Mouse (Mus musculus): ENCODE results near the gene Iglon5.

The Iglon5 gene

DNA sequence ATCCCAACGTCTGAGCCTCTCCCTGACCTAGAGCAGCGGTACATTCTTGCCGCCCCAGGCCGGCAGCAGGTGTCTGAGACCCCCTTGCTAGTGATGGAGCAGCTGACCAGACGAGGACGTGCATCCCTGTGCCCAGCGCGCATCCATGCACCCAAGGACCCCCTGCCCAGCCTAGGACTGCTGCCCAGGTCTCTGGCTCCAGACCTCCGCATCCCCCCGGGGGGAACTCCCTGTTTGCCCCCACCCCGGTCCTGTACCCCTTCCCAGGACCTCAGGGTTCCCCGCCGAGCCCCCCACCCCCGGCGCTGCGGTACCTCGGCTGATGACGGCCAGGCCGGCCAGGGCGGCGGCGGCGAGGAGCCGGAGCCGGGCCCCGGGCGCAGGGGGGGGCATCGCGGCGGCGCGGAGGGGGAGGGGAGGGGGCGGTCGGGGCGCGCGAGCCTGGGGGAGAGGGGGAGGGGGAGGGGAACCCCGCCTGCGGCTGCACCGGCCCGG is at the start of gene Iglon5:
Gene Iglon5 (minus strand): TSS at position 445 of the 495 bp plus-strand sequence.
- no peak for DNase-seq (ENCODE audit: low read depth, low spot score)

DNA sequence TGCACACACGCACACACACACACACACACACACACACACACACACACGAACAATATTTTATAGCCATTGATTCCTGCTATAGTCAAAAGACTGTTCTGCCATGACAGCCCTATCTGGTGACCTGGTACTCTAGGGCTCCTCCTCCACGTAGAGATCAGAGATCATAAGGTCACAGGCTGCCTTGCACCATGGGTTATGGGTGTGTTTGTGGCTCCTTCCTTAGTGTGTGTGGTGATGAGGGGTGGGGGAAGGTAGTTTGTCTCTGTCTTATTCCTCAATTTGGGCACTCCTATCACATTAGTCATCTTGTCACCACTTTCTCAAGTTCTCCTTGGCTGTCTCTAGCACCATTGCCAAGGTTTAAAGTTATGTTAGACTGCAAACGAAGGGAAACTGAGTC is 48.6 kb upstream of the Iglon5 start:
- no peak for DNase-seq (ENCODE audit: low read depth, low spot score)

DNA sequence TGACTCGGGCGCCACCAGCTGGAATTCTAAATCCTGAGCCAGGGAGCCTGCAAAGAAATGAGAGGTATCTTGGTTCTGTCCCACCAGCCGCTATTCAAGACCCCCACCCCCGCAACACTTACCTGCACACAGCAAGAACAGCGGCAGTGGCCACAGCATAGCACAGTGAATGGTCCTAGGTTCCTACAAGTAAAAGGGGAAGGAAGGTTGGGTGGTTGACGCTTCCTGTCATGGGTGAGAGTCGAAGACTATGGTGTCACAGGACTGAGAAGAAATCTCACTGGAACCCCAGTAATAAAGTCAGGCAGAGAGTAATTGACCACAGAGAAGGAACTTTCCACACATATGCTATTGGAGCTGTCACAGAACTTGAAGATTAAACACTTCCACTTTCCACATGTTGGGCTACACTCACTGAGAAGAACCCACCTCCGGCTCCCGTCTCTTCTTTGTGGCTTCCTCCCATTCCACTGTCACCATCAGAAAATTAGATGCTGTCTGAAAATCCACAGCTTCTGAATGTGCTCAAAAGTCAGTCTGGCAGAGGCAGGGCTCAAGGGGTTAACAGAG is 43.1 kb upstream of the Iglon5 start:
- no peak for DNase-seq (ENCODE audit: low read depth, low spot score)

DNA sequence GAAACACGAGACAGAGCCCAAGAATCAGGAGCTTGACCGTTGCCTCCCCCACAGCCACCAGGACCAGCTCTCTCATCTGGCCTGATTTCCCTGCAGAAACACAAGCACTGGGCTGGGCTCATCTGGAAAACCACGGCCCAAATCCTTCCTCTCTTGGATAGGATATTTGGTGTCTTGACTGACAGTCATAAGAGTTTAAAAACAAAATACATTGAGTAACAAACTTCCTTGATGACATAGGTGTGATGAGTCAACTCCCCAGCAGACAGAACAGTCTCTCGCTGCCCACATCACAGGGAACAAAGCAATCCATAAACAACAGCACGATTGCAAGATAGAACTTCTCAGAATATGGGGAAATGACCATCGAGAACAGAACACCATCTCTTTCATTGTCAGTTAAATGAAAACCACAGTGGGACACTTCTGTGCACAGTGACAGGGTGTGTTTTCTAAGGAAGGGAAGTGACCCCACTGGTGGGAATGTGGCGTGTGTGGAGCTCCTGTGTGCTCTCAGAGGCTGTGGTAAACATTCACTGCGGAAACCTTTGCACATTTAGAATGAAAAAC is 40.4 kb upstream of the Iglon5 start:
- DNase-seq (ENCODE audit: low read depth, low spot score), result no peak

DNA sequence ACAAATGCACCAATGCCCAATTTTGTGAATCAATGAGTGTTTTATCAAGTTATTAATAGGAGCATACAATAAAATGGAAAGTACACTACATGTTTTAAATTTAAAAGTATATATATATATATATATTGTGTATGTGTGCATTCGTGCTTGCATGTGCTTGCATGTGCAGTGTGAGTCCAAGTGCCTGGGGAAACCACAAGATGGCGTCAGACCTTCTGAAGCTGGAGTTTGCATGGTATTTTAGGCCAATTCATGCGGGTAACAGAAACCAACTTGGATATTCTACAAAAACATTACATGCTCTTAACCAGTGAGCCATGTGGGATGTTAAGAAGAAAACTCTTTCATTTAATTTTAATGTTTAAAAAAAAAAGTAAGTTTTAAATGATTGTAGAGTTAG is 35.4 kb upstream of the Iglon5 start:
- DNase-seq (ENCODE audit: low read depth, low spot score), result no peak

DNA sequence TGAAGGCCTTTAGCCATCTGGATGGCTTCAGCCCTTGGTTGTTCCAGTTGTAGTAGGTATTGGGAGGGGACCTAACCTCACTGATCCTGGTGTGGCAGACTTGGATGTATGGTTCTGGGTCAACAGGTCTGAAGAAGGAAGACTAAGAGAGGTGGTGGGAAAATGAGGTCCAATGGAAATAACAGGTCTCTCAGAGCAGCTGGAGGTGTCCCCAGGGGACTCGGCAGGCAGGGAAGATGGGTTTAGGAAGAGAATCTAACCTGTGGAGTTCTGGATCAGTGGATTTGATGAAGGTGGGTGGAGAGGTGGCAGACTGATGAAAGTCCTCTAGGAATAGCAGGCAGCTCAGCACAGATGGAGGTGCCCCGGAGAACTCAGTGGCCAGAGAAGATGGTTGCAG is 32.9 kb upstream of the Iglon5 start:
- no peak for DNase-seq (ENCODE audit: low read depth, low spot score)

DNA sequence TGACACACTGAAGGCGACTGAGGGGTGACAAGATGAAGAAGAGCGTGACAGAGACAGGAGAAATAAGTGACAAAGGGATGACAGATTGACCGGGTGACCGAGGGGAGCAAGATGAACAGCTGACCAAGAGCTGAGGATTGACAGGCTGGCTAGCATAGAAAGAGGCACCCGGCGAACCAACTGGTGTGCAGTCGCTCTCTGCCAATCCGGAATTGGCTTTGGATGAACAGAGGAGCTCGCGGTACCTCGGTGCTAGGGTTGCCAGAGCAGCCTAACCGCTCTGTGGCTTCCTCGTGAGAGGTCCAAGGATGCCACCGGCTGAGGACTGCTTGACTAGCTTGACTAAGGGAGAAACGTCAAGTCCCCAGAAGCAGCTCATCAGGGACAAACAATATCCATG is 28.5 kb upstream of the Iglon5 start:
- DNase-seq (ENCODE audit: low read depth, low spot score), result no peak

DNA sequence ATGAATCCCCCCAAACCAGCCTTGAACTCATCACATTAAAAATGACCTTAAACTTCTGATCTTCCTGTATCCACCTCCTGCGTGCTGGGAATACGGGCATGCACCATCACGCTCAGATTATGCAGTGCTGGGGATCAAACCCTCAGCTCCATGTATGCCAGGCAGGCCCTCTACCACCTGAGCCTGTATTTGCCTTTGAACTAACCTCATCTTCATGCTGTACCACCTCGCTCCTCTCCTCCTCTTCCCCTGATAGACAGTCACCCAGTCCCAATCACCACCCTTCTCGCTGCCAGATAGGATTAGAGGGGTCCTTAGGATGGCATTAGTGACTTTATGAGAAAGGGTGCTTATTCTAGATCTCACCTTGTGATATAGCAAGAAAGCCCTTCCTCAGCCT is 25.2 kb upstream of the Iglon5 start:
- no peak for DNase-seq (ENCODE audit: low read depth, low spot score)

DNA sequence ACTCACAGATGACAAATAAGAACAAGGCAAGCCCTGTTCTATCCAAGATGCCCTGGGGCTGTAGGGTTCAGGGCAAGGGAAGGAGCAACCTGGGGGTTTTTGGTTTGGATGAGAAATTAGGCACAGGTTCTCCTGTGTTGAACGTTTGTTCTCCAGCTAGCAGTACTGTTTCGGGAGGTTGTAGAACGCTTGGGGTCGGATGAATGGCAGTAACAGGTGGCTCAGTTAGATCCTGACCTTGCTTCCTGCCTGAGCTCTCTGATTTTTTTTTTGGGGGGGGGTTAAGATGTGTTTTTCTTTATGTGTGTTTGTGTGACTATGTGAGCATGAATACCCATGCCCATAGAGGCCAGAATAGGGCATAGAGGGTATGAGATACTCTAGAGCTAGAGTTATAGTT is 22.6 kb upstream of the Iglon5 start:
- DNase-seq (ENCODE audit: low read depth, low spot score), result no peak

DNA sequence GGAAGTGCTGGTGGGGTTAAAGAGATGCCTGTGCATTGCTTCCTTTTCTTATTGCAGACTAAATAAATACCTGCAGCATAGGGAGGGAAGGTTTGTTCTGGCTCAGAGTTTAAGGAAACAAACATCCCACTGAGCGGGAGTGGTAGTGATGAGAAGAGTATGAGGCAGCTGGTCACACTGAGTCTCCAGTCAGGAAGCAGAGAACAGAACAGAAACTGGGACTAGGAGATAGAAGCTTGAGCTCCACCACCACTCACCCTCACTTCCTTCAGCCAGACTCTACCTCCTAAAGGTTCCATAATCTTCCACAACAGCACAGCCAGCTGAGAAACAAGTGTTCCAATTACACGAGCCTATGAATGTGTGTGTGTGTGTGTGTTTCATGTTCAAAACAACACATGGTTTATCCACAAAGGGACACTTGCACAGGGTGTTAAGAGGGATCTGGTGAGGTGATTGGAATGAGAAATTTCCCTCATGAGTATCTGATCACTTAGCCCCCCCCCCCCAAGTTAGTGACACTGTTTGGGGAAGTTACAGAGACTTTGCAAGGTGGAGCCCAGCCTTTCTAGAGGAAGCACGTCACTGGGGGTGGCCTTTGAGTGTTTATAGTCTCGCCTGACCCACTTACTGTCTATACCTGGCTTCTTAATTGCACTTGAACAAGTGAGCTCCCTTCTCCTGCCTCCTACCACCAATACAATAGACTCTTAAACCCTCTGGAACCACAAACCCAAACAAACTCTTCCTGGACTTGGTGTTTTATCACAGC is 22.0 kb upstream of the Iglon5 start:
- no peak for DNase-seq (ENCODE audit: low read depth, low spot score)

DNA sequence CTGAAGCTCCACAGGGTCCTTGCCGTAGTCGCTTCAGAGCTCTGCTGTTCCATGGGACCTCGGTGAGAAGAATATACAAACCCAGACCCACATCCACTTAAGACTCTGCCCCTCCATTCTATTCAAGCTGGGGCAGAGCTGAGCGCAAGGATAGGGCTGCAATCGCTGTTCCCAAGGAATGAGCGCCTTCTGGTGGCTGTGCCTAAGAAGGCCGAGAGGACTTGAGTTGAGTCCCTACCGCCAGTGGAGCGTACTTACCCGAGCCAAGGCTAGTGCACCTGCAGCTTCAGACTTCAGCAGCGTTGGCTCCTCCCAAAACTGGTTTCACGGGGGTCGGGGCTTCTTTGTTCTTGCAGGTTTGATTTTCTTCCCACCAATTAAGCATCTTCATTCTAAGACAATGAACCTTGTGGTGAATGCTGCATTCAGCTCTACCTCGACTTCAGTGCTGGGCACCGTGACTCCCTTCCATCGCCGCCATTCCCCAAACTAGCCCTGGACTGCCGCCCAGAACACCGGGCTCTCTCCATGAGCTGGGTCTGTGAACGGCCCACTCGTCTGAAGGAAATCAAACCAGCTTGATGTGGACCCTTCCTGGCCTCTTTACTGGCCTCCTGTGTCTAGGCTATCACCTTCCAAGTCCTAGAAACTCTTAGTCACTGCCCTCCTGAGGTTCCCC is 5.6 kb upstream of the Iglon5 start:
- no peak for DNase-seq (ENCODE audit: low read depth, low spot score)

DNA sequence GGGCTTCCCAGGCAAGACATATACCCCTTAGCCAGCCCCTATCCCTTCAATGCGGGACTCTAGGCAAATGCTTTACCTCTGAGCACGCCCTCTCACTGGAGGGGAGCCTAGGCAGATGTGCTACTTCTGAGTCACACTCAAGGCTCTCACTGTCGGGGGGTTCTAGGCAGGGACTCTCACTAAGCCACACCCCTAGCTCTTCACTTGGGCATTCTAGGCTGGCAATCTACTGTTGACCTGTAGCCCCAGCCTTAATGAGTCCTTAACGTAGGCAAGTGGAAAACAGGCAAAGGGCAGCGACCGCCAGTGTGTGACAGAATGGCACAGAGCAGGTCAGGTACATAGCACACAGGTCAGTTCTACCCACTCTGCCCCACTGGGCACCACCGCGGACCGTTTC is 986 bp upstream of the Iglon5 start:
- DNase-seq (ENCODE audit: low read depth, low spot score), result no peak

DNA sequence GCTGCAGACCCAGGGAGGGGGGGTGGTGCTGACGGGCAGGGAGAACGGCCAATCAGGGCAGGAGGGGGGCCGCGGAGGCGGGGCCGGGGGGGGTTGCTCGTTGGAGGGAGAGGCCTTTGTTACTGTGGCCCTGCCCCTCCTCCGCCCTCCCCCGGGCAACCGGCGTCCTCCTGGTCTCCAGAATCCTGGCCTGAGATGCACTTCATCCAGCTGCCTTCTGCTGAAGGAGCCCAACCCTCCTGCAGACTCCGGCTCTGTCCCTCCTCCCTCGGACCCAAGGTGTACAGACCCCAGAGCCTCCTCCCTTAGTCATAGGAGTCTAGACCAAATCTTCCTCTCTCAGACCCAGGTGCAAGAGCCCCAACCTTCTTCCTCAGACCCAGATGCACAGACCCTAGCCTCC is 308 bp upstream of the Iglon5 start:
- peak; percentile 69 for DNase-seq (ENCODE audit: low read depth, low spot score)

DNA sequence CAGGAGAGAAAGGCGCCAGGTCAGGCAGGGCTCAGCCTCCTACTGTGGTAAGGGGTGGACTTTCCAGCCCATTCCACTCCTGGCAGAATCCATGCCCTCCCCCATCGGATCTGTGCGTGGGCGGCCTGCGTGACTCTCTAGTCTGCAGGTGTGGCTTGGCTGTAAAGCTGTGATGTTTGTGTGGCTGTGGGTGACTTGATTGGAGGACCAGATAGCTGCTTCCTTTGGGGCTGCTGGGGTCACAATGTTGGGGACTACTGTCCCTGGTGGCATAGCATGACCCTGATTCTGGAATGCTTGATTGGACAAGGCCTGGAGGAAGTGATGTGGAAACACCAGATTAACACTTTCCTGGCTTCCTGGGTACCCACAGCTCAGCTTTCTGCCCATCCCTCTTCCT is 1.2 kb downstream of the Iglon5 start:
- DNase-seq (ENCODE audit: low read depth, low spot score), result no peak

DNA sequence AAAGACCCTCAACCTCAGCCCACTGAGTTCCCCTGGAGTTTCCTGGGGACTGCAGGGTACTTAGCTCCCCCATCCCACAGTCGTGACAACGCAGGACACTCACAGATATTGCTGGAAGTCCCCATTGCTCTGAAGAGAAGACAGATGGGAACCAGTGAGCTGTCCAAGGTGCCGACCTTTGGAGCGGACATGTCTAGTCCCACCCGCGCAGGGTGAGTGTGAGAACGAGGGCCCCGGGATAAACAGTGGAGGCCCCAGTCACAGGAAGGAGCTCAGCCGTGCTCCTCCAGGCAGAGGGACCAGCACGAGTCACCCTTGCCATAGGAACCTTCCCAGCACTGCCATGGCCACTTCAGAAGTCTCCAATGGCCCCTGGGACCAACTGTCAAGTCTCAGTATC is 6.6 kb downstream of the Iglon5 start:
- DNase-seq (ENCODE audit: low read depth, low spot score), result no peak

DNA sequence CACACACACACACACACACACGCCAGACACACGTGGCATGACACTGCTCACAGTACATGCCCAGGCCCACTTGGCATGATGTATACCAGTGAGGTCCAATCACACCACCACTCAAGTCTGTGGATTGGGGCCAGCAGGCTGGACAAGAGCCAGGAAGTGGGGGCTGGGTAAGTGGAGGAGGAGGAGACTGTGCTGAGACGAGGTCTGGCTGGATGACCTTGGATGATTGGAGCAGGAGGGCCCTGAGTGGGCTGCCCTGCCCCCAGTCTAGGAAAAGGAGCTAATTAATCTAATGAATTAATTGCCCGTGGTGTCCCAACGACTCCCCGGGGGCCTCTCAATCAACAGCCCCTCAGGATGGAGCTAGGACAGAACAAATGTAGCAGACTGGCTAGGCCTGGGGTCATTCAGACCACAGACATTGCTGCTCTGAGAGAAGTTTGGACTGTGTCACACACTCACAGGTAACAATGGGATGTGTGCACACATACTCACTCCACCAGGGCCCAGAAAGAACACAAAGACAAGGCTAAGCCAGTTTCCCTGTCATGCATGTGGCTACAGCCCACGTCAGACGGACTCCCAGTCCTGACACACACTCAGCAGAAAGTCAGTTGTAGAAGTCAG is 7.7 kb downstream of the Iglon5 start:
- DNase-seq (ENCODE audit: low read depth, low spot score), result no peak

DNA sequence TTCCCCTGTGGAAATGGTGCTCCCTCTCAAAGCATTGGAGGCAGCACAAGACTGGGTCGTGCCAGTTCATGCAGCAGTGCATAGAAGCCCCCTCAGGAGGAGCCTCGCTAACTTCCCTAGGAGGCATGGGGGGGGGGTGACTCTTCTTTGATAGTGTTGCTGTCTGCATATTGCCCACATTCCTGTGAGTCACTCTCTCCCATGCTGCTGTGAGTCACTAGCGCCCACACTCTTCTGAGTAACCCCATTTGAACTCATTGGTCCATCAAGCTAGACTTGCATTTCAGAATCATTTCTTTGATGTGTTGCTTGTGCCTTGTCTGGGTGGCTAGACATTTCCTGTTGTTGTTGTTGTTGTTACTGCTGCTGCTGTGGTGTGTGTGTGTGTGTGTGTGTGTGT is 8.7 kb downstream of the Iglon5 start:
- no peak for DNase-seq (ENCODE audit: low read depth, low spot score)

DNA sequence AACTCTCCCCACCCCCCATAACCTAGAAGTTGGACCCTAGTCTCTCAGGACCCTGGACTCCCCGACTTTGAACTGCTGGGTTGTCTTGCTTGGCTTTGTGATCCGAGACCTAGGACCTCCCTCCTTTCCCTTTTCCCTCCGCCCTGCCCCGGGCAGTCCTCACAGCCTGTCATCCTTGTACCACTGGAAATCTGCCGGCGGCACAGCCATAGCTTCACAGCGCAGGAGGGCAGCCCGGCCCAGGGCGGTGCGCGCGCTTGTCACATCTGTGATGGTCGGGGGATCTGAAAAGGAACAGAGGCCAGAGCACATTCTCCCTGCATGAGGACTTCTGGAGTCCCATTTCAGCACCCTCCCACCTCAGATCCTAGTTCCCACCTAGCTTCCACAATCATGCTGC is 13.5 kb downstream of the Iglon5 start:
- DNase-seq (ENCODE audit: low read depth, low spot score), result no peak

DNA sequence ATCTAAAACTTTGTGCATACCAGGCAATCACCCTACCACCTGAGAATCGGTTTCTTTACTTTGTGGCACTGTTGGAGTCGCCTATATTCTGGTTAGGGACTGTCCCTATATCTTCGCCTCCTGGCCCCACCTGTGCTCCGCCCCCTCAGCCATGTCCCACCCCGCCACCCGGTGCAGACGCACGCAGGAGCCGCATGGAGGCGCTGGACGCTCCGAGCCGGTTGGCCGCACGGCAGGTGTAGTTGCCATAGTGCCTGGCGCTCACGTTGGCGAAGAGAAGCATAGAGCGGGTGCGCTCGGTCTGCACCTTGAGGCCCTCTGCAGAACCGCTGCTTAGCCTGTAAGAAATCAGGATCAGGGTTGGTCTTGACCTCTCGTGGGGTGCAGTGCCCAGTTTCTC is 14.2 kb downstream of the Iglon5 start:
- DNase-seq (ENCODE audit: low read depth, low spot score), result no peak

DNA sequence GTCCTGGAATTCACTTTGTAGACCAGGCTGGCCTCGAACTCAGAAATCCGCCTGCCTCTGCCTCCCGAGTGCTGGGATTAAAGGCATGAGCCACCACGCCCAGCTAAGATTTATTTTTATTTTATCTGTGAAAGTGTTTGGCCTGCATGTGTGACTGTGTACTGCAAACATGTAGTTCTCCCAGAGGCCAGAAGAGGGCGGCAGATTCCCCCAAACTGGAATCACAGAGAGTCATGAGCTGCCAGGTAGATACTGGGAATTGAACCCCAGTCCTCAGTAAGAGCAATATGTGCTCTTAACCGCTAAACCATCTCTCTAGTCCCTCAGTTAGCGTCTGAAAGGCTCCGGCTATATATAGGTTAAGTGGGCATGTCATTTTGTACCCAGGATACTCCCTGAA is 19.5 kb downstream of the Iglon5 start:
- no peak for DNase-seq (ENCODE audit: low read depth, low spot score)

DNA sequence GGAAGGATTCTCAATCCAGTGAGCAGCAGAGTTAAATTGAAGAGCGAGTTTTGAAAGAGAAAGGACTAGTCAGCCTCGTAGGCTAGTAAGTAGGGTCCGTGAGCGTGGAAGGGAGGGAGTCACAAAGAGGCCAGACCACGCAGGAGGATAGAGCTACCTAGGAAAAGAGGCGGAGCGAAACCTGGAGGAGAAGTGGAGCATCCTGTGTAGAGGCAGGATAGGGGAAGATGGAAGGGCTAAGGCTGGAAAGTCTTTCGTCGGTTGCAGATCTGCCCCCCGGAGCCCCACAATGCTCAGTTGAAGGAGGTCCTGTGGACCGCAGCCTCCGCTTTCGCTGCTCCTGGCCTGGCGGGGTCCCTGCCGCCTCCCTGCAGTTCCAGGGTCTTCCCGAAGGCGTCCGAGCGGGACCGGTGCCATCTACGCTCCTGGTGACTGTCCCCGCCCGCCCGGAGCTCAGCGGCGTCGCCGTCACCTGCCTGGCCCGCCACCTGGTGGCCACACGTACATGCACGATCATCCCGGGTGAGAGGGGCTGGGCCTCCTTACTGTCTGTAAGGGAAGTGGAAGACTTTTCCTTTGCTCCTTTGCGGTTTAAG is 23.7 kb downstream of the Iglon5 start:
- DNase-seq (ENCODE audit: low read depth, low spot score), result no peak

All from brain, embryonic 18.5 days (tissue).